Mouse (Mus musculus) cortical plate, adult 2 months (tissue): Measurements from ENCODE around the gene Itpk1.

Experiments used
- CTCF ChIP-seq: fragments of 200-500 bp; IDR thresholded peaks from 2 replicates; pipeline ENCODE4 v1.5.1; 2011; ENCODE audit warnings: mild to moderate bottlenecking, control low read depth, low read length; ENCODE audit not compliant: insufficient read depth; ENCODE audit errors: extremely low read depth
- POLR2A ChIP-seq: fragments of 200-500 bp; IDR thresholded peaks from 2 replicates; pipeline ENCODE4 v1.6.1; 2011; ENCODE audit warnings: mild to moderate bottlenecking, low read length, control low read depth; ENCODE audit not compliant: insufficient read depth; ENCODE audit errors: extremely low read depth

GRCm38 (mm10) chr12:102665465-102666202, 39.1 kb downstream of the Itpk1 start:
- no peak for TF ChIP-seq CTCF
- TF ChIP-seq POLR2A = no peak
